Mouse (Mus musculus) embryonic facial prominence, embryonic 13.5 days (tissue): ENCODE data around the gene Cog1. TPM values are rescaled to one million over a fixed set of nuclear protein-coding genes. Genes with fewer than 3 reads are reported as not detected.
"Not testable (repeated sequence)": the region's sequence is repeated elsewhere in the genome, so short reads cannot be mapped to it uniquely, and the experiment has no call there.

Experiments used
- ATAC-seq: fragments of 200-750 bp; cut with Nextera tagmentation; 2 replicates; pipeline ENCODE4 v1.8.0; 2017; ENCODE audit warnings: low read depth; ENCODE audit not compliant: insufficient number of reproducible peaks, insufficient read depth, low FRiP score, low TSS enrichment
- H3K27ac ChIP-seq: fragments of 300-500 bp; sonication (generic); 2 replicates; pipeline ENCODE4 v1.5.1; 2015; ENCODE audit warnings: moderate library complexity, mild to moderate bottlenecking, inconsistent platforms
- H3K27me3 ChIP-seq: fragments of 300-500 bp; sonication (generic); 2 replicates; pipeline ENCODE4 v1.6.1; 2015; ENCODE audit warnings: mild to moderate bottlenecking, inconsistent platforms
- H3K36me3 ChIP-seq: fragments of 300-500 bp; sonication (generic); 2 replicates; pipeline ENCODE4 v1.6.1; 2015; ENCODE audit warnings: mild to moderate bottlenecking, inconsistent platforms
- H3K4me1 ChIP-seq: fragments of 300-500 bp; sonication (generic); 2 replicates; pipeline ENCODE4 v1.6.1; 2015; ENCODE audit warnings: inconsistent platforms
- H3K4me2 ChIP-seq: fragments of 300-500 bp; sonication (generic); 2 replicates; pipeline ENCODE4 v1.6.1; 2015; ENCODE audit warnings: moderate library complexity, mild to moderate bottlenecking, inconsistent platforms
- H3K4me3 ChIP-seq: fragments of 300-500 bp; sonication (generic); 2 replicates; pipeline ENCODE4 v1.5.1; 2015; ENCODE audit warnings: mild to moderate bottlenecking, inconsistent platforms
- H3K9ac ChIP-seq: fragments of 300-500 bp; sonication (generic); 2 replicates; pipeline ENCODE4 v1.6.1; 2015; ENCODE audit warnings: mild to moderate bottlenecking, inconsistent platforms
- H3K9me3 ChIP-seq: fragments of 300-500 bp; sonication (generic); 2 replicates; pipeline ENCODE4 v1.6.1; 2016; ENCODE audit warnings: inconsistent platforms
- WGBS: fragments of 180-500 bp; shearing (Covaris S2); methylation state at CpG from one replicate; pipeline ENCODE4 v1.1.7; 2015; ENCODE audit warnings: mixed read lengths; 5-methylcytosine and 5-hydroxymethylcytosine counted together
- polyA plus RNA-seq: library from polyadenylated mRNA; unstranded; fragments of >200 nt; fragmentation: Nextera tagmentation; extraction: Ambion mirVana; gene quantifications from 2 replicates; pipeline ENCODE4 v1.2.1, GENCODE M21; 2015

The Cog1 gene
- polyA plus RNA-seq, 1 experiment from 2014 or later = 24.3 TPM

- no peak for ATAC-seq
- Histone ChIP-seq H3K4me1 (peaks cover 20% of the 10 kb centered on the region), H3K36me3 (peaks cover 98% of the 10 kb centered on the region), H3K27ac (no peak overlapping the region), H3K9me3 (no peaks in the 10 kb centered on the region), H3K27me3 (no peaks in the 10 kb centered on the region), H3K9ac (no peak overlapping the region), H3K4me2 (no peak overlapping the region), H3K4me3 (no peak overlapping the region)
- WGBS = 49% methylated on average over 4 of the region's 4 CpGs
Measured at GRCm38 (mm10) chr11:113657221-113657620, 8.3 kb downstream of the Cog1 start.

DNA sequence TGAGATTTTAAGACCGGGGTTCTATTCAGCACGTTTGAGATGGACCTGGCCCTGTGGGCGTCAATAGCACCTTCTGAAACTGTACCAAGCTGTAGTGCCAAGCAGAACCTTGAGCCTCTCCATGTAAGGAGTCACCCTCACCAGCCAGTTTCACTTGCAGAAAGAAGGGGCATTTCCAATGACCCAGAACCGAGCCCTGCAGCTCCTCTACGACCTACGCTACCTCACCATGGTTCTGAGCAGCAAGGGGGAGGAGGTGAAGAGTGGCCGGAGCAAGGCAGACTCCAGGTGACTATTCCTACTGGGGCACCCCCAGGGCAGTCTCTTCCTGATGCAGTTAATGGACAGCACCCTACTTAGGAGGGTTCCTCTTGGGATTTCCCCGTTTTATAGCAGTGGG is 9.3 kb downstream of the Cog1 start:
- peaks cover 20% of the 10 kb centered on the region for H3K4me1 ChIP-seq
- no peak for ATAC-seq
- H3K4me3 ChIP-seq = no peak overlapping the region
- no peaks in the 10 kb centered on the region for H3K27me3 ChIP-seq
- H3K9ac ChIP-seq = no peak overlapping the region
- 88% methylated on average over 8 of the region's 8 CpGs for WGBS
- H3K27ac ChIP-seq = no peak overlapping the region
- peaks cover 96% of the 10 kb centered on the region for H3K36me3 ChIP-seq
- no peaks in the 10 kb centered on the region for H3K9me3 ChIP-seq
- H3K4me2 ChIP-seq = no peak overlapping the region

GRCm38 (mm10) chr11:113658763-113659162 is 9.8 kb downstream of the Cog1 start:
- H3K27me3 ChIP-seq = no peaks in the 10 kb centered on the region
- no peak overlapping the region for H3K27ac ChIP-seq
- H3K4me2 ChIP-seq = no peak overlapping the region
- peaks cover 18% of the 10 kb centered on the region for H3K4me1 ChIP-seq
- no peaks in the 10 kb centered on the region for H3K9me3 ChIP-seq
- no peak for ATAC-seq
- no peak overlapping the region for H3K4me3 ChIP-seq
- peaks cover 96% of the 10 kb centered on the region for H3K36me3 ChIP-seq
- no peak overlapping the region for H3K9ac ChIP-seq
- WGBS = 86% methylated on average over 4 of the region's 4 CpGs

DNA sequence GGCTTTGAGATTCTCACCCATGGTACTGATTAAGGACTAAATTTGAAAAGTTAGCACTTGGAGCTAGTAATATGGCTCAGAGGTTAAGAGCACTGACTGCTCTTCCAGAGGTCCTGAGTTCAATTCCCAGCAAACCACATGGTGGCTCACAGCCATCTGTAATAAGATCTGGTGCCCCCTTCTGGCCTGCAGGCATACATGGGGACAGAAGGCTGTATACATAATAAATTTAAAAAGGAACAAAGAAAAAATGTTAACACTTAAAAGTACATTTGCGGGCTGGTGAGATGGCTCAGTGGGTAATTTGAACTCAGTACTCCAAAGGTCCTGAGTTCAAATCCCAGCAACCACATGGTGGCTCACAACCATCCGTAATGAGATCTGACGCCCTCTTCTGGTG is 11.2 kb downstream of the Cog1 start:
- H3K36me3 ChIP-seq = peaks cover 88% of the 10 kb centered on the region
- not testable (repeated sequence) for H3K9me3 ChIP-seq, H3K4me3 ChIP-seq, H3K4me1 ChIP-seq, H3K27me3 ChIP-seq, H3K4me2 ChIP-seq, H3K27ac ChIP-seq, H3K9ac ChIP-seq, ATAC-seq
- 94% methylated on average over 3 of the region's 3 CpGs for WGBS

DNA sequence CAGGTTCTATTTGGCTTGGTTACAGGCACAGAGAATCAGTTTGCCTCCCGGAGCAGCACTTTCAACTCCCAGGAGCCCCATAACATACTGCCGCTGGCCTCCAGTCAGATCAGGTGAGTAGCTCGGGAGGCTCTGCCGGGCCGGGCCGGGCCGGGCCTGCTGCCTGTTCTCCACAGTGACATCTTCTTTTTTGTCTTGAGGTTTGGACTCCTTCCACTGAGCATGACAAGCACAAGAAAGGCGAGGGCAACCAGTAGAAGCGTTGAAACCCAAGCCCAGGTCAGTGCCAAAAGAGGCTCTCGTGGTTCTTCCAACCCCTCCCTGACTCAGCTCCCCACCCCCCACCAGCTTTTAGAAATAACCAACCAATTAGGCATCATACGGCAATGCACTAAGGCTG is 12.0 kb downstream of the Cog1 start:
- H3K4me1 ChIP-seq = no peaks in the 10 kb centered on the region
- ATAC-seq = no peak
- peaks cover 83% of the 10 kb centered on the region for H3K36me3 ChIP-seq
- no peak overlapping the region for H3K4me3 ChIP-seq
- H3K4me2 ChIP-seq = no peak overlapping the region
- 92% methylated on average over 11 of the region's 11 CpGs for WGBS
- H3K9me3 ChIP-seq = no peaks in the 10 kb centered on the region
- no peak overlapping the region for H3K27ac ChIP-seq
- no peak overlapping the region for H3K9ac ChIP-seq
- no peaks in the 10 kb centered on the region for H3K27me3 ChIP-seq

DNA sequence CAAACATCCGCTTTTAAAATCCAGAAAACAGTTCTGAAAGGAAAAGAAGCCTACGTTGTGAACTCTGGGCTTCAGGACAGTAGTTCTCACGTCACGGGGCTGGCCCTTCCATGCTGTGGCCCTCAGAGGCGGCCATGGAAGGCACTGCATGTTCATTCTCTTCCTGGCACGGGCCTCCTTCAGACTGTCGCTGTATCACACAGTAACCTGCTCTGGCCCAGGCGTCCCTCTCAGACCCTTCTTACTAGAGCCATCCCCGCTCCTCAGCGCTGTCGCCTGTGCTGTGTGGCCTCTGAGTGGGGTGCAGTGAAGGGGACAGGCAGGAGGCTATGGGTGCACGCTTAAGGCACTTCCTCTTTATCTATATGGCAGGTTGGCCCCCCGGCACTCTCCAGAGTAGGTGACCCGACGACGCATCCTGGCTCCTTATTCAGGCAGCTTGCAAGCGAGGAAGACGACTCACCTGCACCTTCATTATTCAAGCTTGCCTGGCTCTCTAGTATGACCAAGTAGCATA is 12.9 kb downstream of the Cog1 start:
- H3K9me3 ChIP-seq = no peaks in the 10 kb centered on the region
- no peaks in the 10 kb centered on the region for H3K27me3 ChIP-seq
- no peak overlapping the region for H3K4me2 ChIP-seq
- WGBS = 90% methylated on average over 18 of the region's 18 CpGs
- peaks cover 5% of the 10 kb centered on the region; the same call in 1 of the 2 replicates for H3K4me1 ChIP-seq
- ATAC-seq = no peak
- no peak overlapping the region for H3K9ac ChIP-seq
- peaks cover 74% of the 10 kb centered on the region for H3K36me3 ChIP-seq
- no peak overlapping the region for H3K27ac ChIP-seq
- no peak overlapping the region for H3K4me3 ChIP-seq

DNA sequence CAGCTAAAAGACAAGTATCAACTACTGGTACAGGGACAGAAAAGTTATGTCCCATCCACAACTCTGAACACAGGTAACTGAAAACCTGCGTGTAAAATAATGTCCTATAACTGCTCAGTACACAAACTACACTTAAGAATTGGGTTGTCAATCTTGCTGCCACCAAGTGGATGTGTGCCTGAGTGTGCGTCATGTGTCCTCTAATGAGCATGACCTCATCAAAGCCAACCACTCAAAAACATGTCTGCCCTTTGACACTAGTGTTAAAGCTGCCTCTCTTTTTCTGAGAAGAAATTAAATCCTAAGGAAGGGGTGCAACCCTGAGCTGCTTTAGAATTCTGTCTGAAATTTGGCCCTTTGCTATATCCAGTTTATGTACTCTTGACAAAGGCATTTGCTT is 15.3 kb downstream of the Cog1 start:
- Histone ChIP-seq H3K36me3 (peaks cover 68% of the 10 kb centered on the region), H3K27me3 (no peaks in the 10 kb centered on the region), H3K4me3 (no peak overlapping the region), H3K4me2 (no peak overlapping the region), H3K4me1 (peaks cover 16% of the 10 kb centered on the region; the same call in 1 of the 2 replicates), H3K9ac (no peak overlapping the region), H3K27ac (no peak overlapping the region), H3K9me3 (no peaks in the 10 kb centered on the region)
- no peak for ATAC-seq
- WGBS = 77% methylated on average over 2 of the region's 2 CpGs

DNA sequence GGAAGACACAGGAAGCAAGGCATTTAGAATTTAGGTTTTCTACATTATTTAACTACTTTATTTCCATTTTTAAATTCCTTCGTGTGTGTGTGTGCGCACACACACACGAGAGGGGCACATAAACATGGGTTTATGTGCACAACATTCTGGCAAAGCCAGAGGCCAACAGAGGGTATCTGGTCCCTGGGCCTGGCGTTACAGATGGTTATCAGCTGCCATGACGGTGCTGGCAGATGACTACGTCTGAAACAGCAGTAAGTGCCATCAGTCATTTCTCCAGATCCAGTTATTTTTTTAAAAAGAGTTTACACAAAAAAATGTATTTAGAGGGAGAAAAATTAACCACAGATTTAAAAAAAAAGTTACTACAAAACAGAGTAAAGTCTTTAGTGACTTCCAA is 17.2 kb downstream of the Cog1 start:
- Histone ChIP-seq H3K36me3 (peaks cover 66% of the 10 kb centered on the region), H3K4me2 (no peak overlapping the region), H3K4me1 (peaks cover 16% of the 10 kb centered on the region; the same call in 1 of the 2 replicates), H3K27me3 (no peaks in the 10 kb centered on the region), H3K27ac (0 out of 2 replicates have a peak overlapping the region, but pooled peaks have one; percentile 34), H3K4me3 (no peak overlapping the region), H3K9ac (no peak overlapping the region), H3K9me3 (no peaks in the 10 kb centered on the region)
- WGBS = 79% methylated on average over 6 of the region's 6 CpGs
- ATAC-seq = no peak

DNA sequence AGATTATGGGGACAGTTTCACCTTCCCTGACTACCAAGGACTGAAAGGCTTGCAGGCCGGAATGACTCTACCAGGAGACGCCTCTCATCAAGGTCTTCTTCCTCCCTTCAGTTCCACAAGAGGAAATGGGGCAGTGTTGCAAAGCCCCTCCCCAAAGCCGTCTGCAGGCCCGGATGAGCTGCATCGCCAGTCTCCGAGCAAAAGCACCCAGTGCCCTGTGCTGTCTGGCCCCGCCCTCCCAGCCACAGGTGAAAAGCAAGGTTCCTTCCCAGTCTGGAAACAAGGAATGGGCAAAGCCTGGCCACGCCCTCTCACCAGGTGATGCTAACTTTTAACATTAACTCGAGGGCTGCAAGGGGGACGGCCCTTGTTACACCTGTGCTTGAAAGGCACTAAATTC is 17.7 kb downstream of the Cog1 start:
- no peak for ATAC-seq
- H3K9me3 ChIP-seq = no peaks in the 10 kb centered on the region
- peaks cover 66% of the 10 kb centered on the region for H3K36me3 ChIP-seq
- H3K4me2 ChIP-seq = no peak overlapping the region
- H3K27ac ChIP-seq = 0 out of 2 replicates have a peak overlapping the region, but pooled peaks have one; percentile 34
- H3K4me1 ChIP-seq = peaks cover 16% of the 10 kb centered on the region; the same call in 1 of the 2 replicates
- H3K27me3 ChIP-seq = no peaks in the 10 kb centered on the region
- H3K9ac ChIP-seq = no peak overlapping the region
- no peak overlapping the region for H3K4me3 ChIP-seq
- 51% methylated on average over 10 of the region's 10 CpGs for WGBS

- ATAC-seq = no peak
- H3K9ac ChIP-seq = no peak overlapping the region
- no peaks in the 10 kb centered on the region for H3K27me3 ChIP-seq
- no peak overlapping the region for H3K4me2 ChIP-seq
- peaks cover 66% of the 10 kb centered on the region for H3K36me3 ChIP-seq
- peaks cover 16% of the 10 kb centered on the region; the same call in 1 of the 2 replicates for H3K4me1 ChIP-seq
- 87% methylated on average over 2 of the region's 2 CpGs for WGBS
- H3K27ac ChIP-seq = no peak overlapping the region
- no peaks in the 10 kb centered on the region for H3K9me3 ChIP-seq
- no peak overlapping the region for H3K4me3 ChIP-seq
Measured at GRCm38 (mm10) chr11:113667122-113667521, 18.2 kb downstream of the Cog1 start.

DNA sequence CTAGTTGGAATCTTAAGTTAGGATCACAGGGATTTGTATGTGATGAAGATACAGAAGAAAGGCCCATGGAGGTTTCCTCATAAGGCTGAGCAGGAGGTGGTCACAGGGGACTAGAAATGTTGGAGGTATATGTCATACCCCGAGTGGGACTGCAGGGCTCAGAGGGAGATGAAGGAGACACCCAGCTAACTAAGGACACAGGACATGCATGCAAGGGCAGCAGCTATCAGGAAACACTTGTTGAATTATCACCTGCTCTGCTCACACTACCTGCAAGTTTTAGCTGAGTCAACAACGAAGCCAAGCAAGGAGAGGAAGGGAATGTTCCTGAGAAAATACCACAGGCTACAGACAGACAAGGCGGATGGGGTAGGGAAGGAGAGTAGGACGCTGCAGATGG is 18.7 kb downstream of the Cog1 start:
- 90% methylated on average over 4 of the region's 4 CpGs for WGBS
- Histone ChIP-seq H3K4me1 (peaks cover 16% of the 10 kb centered on the region; the same call in 1 of the 2 replicates), H3K9ac (0 out of 2 replicates have a peak overlapping the region, but pooled peaks have one; percentile 27), H3K36me3 (peaks cover 67% of the 10 kb centered on the region), H3K4me3 (no peak overlapping the region), H3K27ac (no peak overlapping the region), H3K9me3 (no peaks in the 10 kb centered on the region), H3K27me3 (no peaks in the 10 kb centered on the region), H3K4me2 (no peak overlapping the region)
- no peak for ATAC-seq

GRCm38 (mm10) chr11:113668857-113669256 is 19.9 kb downstream of the Cog1 start:
- Histone ChIP-seq H3K9ac (no peak overlapping the region), H3K4me2 (no peak overlapping the region), H3K4me3 (no peak overlapping the region), H3K36me3 (peaks cover 68% of the 10 kb centered on the region), H3K27ac (no peak overlapping the region), H3K27me3 (no peaks in the 10 kb centered on the region), H3K9me3 (no peaks in the 10 kb centered on the region), H3K4me1 (peaks cover 16% of the 10 kb centered on the region; the same call in 1 of the 2 replicates)
- no peak for ATAC-seq
- 90% methylated on average over 5 of the region's 5 CpGs for WGBS
